Mouse (Mus musculus) hindbrain, embryonic 10.5 days (tissue): ENCODE measurements at regions not wholly inside any gene's neighbourhood (a gene's known extent, or its start where the extent isn't known, plus 50 kb on each side); places are given as distances from the start of the nearest gene placed in this dataset.

ENCODE experiments used
- DNase-seq: peaks from one replicate; pipeline ENCODE4 v3.0.0-alpha.2; 2017; ENCODE audit warnings: low spot score
- H3K27ac ChIP-seq: fragments of 300-500 bp; sonication (generic); 2 replicates; pipeline ENCODE4 v1.5.1; 2016; ENCODE audit warnings: mild to moderate bottlenecking, moderate library complexity
- H3K27me3 ChIP-seq: fragments of 300-500 bp; sonication (generic); 2 replicates; pipeline ENCODE4 v1.6.1; 2016; ENCODE audit warnings: mild to moderate bottlenecking; ENCODE audit not compliant: poor library complexity, insufficient read depth, severe bottlenecking
- H3K36me3 ChIP-seq: fragments of 300-500 bp; sonication (generic); 2 replicates; pipeline ENCODE4 v1.6.1; 2016; ENCODE audit warnings: mild to moderate bottlenecking, moderate library complexity
- H3K4me1 ChIP-seq: fragments of 300-500 bp; sonication (generic); replicated peaks from 2 replicates; pipeline ENCODE4 v1.6.1; 2016; ENCODE audit warnings: mild to moderate bottlenecking
- H3K4me3 ChIP-seq: fragments of 300-500 bp; sonication (generic); 2 replicates; pipeline ENCODE4 v1.5.1; 2016; ENCODE audit warnings: mild to moderate bottlenecking, moderate library complexity
- H3K9me3 ChIP-seq: fragments of 300-500 bp; sonication (generic); 2 replicates; pipeline ENCODE4 v1.6.1; 2016; ENCODE audit warnings: mild to moderate bottlenecking, moderate library complexity
- WGBS: fragments of 180-500 bp; shearing (Covaris S2); methylation state at CpG from one replicate; pipeline ENCODE4 v1.1.7; 2016; 5-methylcytosine and 5-hydroxymethylcytosine counted together

- no peaks in the 10 kb centered on the region for H3K36me3 ChIP-seq
- 85% methylated on average over 3 of the region's 3 CpGs for WGBS
- no peak for DNase-seq
- H3K4me3 ChIP-seq: no peak overlapping the region
- H3K4me1 ChIP-seq: no peaks in the 10 kb centered on the region
- H3K9me3 ChIP-seq: peaks cover 2% of the 10 kb centered on the region
- no peak overlapping the region for H3K27ac ChIP-seq
- no peaks in the 10 kb centered on the region for H3K27me3 ChIP-seq
Observed at GRCm38 (mm10) chr5:126045761-126046160, 514.2 kb downstream of the Tmem132b start.

GRCm38 (mm10) chr5:126063644-126064043 lies 532.1 kb downstream of the Tmem132b start:
- H3K36me3 ChIP-seq: no peaks in the 10 kb centered on the region
- no peaks in the 10 kb centered on the region for H3K27me3 ChIP-seq
- no peaks in the 10 kb centered on the region for H3K4me1 ChIP-seq
- no peak overlapping the region for H3K4me3 ChIP-seq
- no peak overlapping the region for H3K27ac ChIP-seq
- peaks cover 4% of the 10 kb centered on the region; the same call in 1 of the 2 replicates for H3K9me3 ChIP-seq
- DNase-seq: no peak

- no peaks in the 10 kb centered on the region for H3K27me3 ChIP-seq
- H3K36me3 ChIP-seq: no peaks in the 10 kb centered on the region
- H3K9me3 ChIP-seq: peaks cover 6% of the 10 kb centered on the region
- peaks cover 7% of the 10 kb centered on the region; the same call in 1 of the 2 replicates for H3K4me1 ChIP-seq
- 20% methylated on average over 7 of the region's 7 CpGs for WGBS
- H3K27ac ChIP-seq: peak overlapping the region; percentile 40; the same call in 1 of the 2 replicates
- no peak overlapping the region for H3K4me3 ChIP-seq
- peak; percentile 29 for DNase-seq
Observed at GRCm38 (mm10) chr5:126079281-126079838, 547.8 kb downstream of the Tmem132b start.

GRCm38 (mm10) chr5:126088251-126088914 lies 556.8 kb downstream of the Tmem132b start:
- H3K9me3 ChIP-seq: no peaks in the 10 kb centered on the region
- H3K27me3 ChIP-seq: no peaks in the 10 kb centered on the region
- WGBS: 59% methylated on average over 4 of the region's 4 CpGs
- H3K4me3 ChIP-seq: no peak overlapping the region
- no peak for DNase-seq
- H3K36me3 ChIP-seq: no peaks in the 10 kb centered on the region
- peaks cover 10% of the 10 kb centered on the region; the same call in 1 of the 2 replicates for H3K4me1 ChIP-seq
- H3K27ac ChIP-seq: no peak overlapping the region

GRCm38 (mm10) chr5:126093196-126093595 lies 561.6 kb downstream of the Tmem132b start:
- WGBS: 88% methylated on average over 5 of the region's 5 CpGs
- Histone ChIP-seq H3K36me3 (no peaks in the 10 kb centered on the region), H3K27me3 (no peaks in the 10 kb centered on the region), H3K9me3 (no peaks in the 10 kb centered on the region), H3K4me1 (peaks cover 9% of the 10 kb centered on the region; the same call in 1 of the 2 replicates), H3K27ac (no peak overlapping the region), H3K4me3 (no peak overlapping the region)
- DNase-seq: no peak

GRCm38 (mm10) chr5:126096616-126097261 lies 565.2 kb downstream of the Tmem132b start:
- Histone ChIP-seq H3K4me1 (peaks cover 7% of the 10 kb centered on the region; the same call in 1 of the 2 replicates), H3K9me3 (no peaks in the 10 kb centered on the region), H3K27ac (no peak overlapping the region), H3K36me3 (no peaks in the 10 kb centered on the region), H3K27me3 (no peaks in the 10 kb centered on the region), H3K4me3 (no peak overlapping the region)
- WGBS: 84% methylated on average over 6 of the region's 6 CpGs
- no peak for DNase-seq

GRCm38 (mm10) chr5:126097262-126097628 lies 565.7 kb downstream of the Tmem132b start:
- H3K27me3 ChIP-seq: no peaks in the 10 kb centered on the region
- DNase-seq: no peak

GRCm38 (mm10) chr5:126098433-126098832 lies 566.9 kb downstream of the Tmem132b start:
- Histone ChIP-seq H3K4me1 (0 out of 2 replicates have a peak, but pooled peaks cover 3% of the 10 kb centered on the region), H3K36me3 (no peaks in the 10 kb centered on the region), H3K9me3 (no peaks in the 10 kb centered on the region), H3K27me3 (no peaks in the 10 kb centered on the region), H3K4me3 (no peak overlapping the region), H3K27ac (no peak overlapping the region)
- 86% methylated on average over 7 of the region's 7 CpGs for WGBS
- DNase-seq: no peak

More at GRCm38 (mm10) chr5:126097262-126097628, 565.7 kb downstream of the Tmem132b start:
- Histone ChIP-seq H3K36me3 (no peaks in the 10 kb centered on the region), H3K9me3 (no peaks in the 10 kb centered on the region), H3K4me3 (no peak overlapping the region), H3K4me1 (0 out of 2 replicates have a peak, but pooled peaks cover 3% of the 10 kb centered on the region), H3K27ac (no peak overlapping the region)

GRCm38 (mm10) chr5:126099931-126100330 lies 568.4 kb downstream of the Tmem132b start:
- no peak overlapping the region for H3K4me3 ChIP-seq
- DNase-seq: no peak
- H3K4me1 ChIP-seq: 0 out of 2 replicates have a peak, but pooled peaks cover 3% of the 10 kb centered on the region
- H3K27me3 ChIP-seq: no peaks in the 10 kb centered on the region
- H3K27ac ChIP-seq: no peak overlapping the region
- no peaks in the 10 kb centered on the region for H3K36me3 ChIP-seq
- H3K9me3 ChIP-seq: no peaks in the 10 kb centered on the region
- WGBS: 89% methylated on average over 8 of the region's 8 CpGs

GRCm38 (mm10) chr5:126104464-126104863 lies 572.9 kb downstream of the Tmem132b start:
- no peaks in the 10 kb centered on the region for H3K36me3 ChIP-seq
- H3K4me1 ChIP-seq: no peaks in the 10 kb centered on the region
- DNase-seq: no peak
- no peak overlapping the region for H3K4me3 ChIP-seq
- H3K9me3 ChIP-seq: 0 out of 2 replicates have a peak, but pooled peaks cover 2% of the 10 kb centered on the region
- WGBS: 88% methylated on average over 5 of the region's 5 CpGs
- no peak overlapping the region for H3K27ac ChIP-seq
- H3K27me3 ChIP-seq: no peaks in the 10 kb centered on the region

- 0 out of 2 replicates have a peak, but pooled peaks cover 2% of the 10 kb centered on the region for H3K9me3 ChIP-seq
- no peak overlapping the region for H3K27ac ChIP-seq
- no peaks in the 10 kb centered on the region for H3K27me3 ChIP-seq
- no peaks in the 10 kb centered on the region for H3K36me3 ChIP-seq
- H3K4me3 ChIP-seq: no peak overlapping the region
- WGBS: 89% methylated on average over 1 of the region's 1 CpGs
- H3K4me1 ChIP-seq: no peaks in the 10 kb centered on the region
- DNase-seq: no peak
Observed at GRCm38 (mm10) chr5:126104883-126105282, 573.3 kb downstream of the Tmem132b start.

GRCm38 (mm10) chr5:126105446-126105845 lies 573.9 kb downstream of the Tmem132b start:
- H3K4me3 ChIP-seq: no peak overlapping the region
- no peak for DNase-seq
- H3K36me3 ChIP-seq: no peaks in the 10 kb centered on the region
- 0 out of 2 replicates have a peak, but pooled peaks cover 2% of the 10 kb centered on the region for H3K9me3 ChIP-seq
- WGBS: 90% methylated on average over 1 of the region's 1 CpGs
- no peak overlapping the region for H3K27ac ChIP-seq
- no peaks in the 10 kb centered on the region for H3K4me1 ChIP-seq
- no peaks in the 10 kb centered on the region for H3K27me3 ChIP-seq

GRCm38 (mm10) chr5:126107020-126107419 lies 575.4 kb downstream of the Tmem132b start:
- no peak overlapping the region for H3K4me3 ChIP-seq
- 0 out of 2 replicates have a peak, but pooled peaks cover 2% of the 10 kb centered on the region for H3K9me3 ChIP-seq
- H3K27me3 ChIP-seq: no peaks in the 10 kb centered on the region
- H3K4me1 ChIP-seq: no peaks in the 10 kb centered on the region
- 83% methylated on average over 5 of the region's 5 CpGs for WGBS
- DNase-seq: no peak
- H3K36me3 ChIP-seq: no peaks in the 10 kb centered on the region
- no peak overlapping the region for H3K27ac ChIP-seq
